Mouse (Mus musculus): ENCODE results near the gene Fry. TPM values are rescaled to one million over a fixed set of nuclear protein-coding genes. Genes with fewer than 3 reads are reported as not detected.

Gene Fry
- polyA plus RNA-seq, 1 experiment from 2014 or later, result 15.2 TPM

- 79% methylated on average over 2 of the region's 2 CpGs for WGBS
- no peak overlapping the region for H3K4me3 ChIP-seq (ENCODE audit: low read depth, low read length)
- ATAC-seq (ENCODE audit: insufficient number of reproducible peaks, insufficient read depth, low FRiP score, low read depth), result no peak
- no peaks in the 10 kb centered on the region for H3K4me1 ChIP-seq (ENCODE audit: control insufficient read depth, insufficient read depth, low read length)
- H3K27ac ChIP-seq (ENCODE audit: low read length), result no peak overlapping the region
- no peaks in the 10 kb centered on the region for H3K9me3 ChIP-seq (ENCODE audit: control insufficient read depth, low read depth, low read length)
- H3K36me3 ChIP-seq (ENCODE audit: control insufficient read depth, insufficient read depth, low read length), result no peaks in the 10 kb centered on the region
- no peaks in the 10 kb centered on the region for H3K27me3 ChIP-seq (ENCODE audit: control insufficient read depth, insufficient read depth, low read length)
- no peak overlapping the region for H3K9ac ChIP-seq (replicated peaks; ENCODE audit: low read depth, low read length)
- H3K4me2 ChIP-seq (replicated peaks; ENCODE audit: low read depth, low read length), result no peak overlapping the region
These were observed 162.6 kb downstream of the Fry start for GRCm38 (mm10) chr5:150281084-150281483.

- Histone ChIP-seq H3K9me3 (ENCODE audit: control insufficient read depth, low read depth, low read length) (no peaks in the 10 kb centered on the region), H3K27me3 (ENCODE audit: control insufficient read depth, insufficient read depth, low read length) (no peaks in the 10 kb centered on the region), H3K36me3 (ENCODE audit: control insufficient read depth, insufficient read depth, low read length) (no peaks in the 10 kb centered on the region), H3K27ac (ENCODE audit: low read length) (no peak overlapping the region), H3K9ac (replicated peaks; ENCODE audit: low read depth, low read length) (no peak overlapping the region), H3K4me1 (ENCODE audit: control insufficient read depth, insufficient read depth, low read length) (no peaks in the 10 kb centered on the region), H3K4me2 (replicated peaks; ENCODE audit: low read depth, low read length) (no peak overlapping the region), H3K4me3 (ENCODE audit: low read depth, low read length) (no peak overlapping the region)
- no peak for ATAC-seq (ENCODE audit: insufficient number of reproducible peaks, insufficient read depth, low FRiP score, low read depth)
- 87% methylated on average over 7 of the region's 7 CpGs for WGBS
These were observed 163.6 kb downstream of the Fry start for GRCm38 (mm10) chr5:150282091-150282490.

GRCm38 (mm10) chr5:150287949-150288348 is 169.5 kb downstream of the Fry start:
- ATAC-seq (ENCODE audit: insufficient number of reproducible peaks, insufficient read depth, low FRiP score, low read depth), result no peak
- no peak overlapping the region for H3K9ac ChIP-seq (replicated peaks; ENCODE audit: low read depth, low read length)
- H3K4me2 ChIP-seq (replicated peaks; ENCODE audit: low read depth, low read length), result no peak overlapping the region
- no peaks in the 10 kb centered on the region for H3K27me3 ChIP-seq (ENCODE audit: control insufficient read depth, insufficient read depth, low read length)
- no peaks in the 10 kb centered on the region for H3K9me3 ChIP-seq (ENCODE audit: control insufficient read depth, low read depth, low read length)
- H3K36me3 ChIP-seq (ENCODE audit: control insufficient read depth, insufficient read depth, low read length), result no peaks in the 10 kb centered on the region
- no peak overlapping the region for H3K27ac ChIP-seq (ENCODE audit: low read length)
- H3K4me3 ChIP-seq (ENCODE audit: low read depth, low read length), result no peak overlapping the region
- 0 out of 2 replicates have a peak, but pooled peaks cover 3% of the 10 kb centered on the region for H3K4me1 ChIP-seq (ENCODE audit: control insufficient read depth, insufficient read depth, low read length)
- WGBS, result 64% methylated on average over 7 of the region's 7 CpGs

GRCm38 (mm10) chr5:150289611-150290010 is 171.2 kb downstream of the Fry start:
- no peak for ATAC-seq (ENCODE audit: insufficient number of reproducible peaks, insufficient read depth, low FRiP score, low read depth)
- no peak overlapping the region for H3K27ac ChIP-seq (ENCODE audit: low read length)
- WGBS, result 77% methylated on average over 8 of the region's 8 CpGs

GRCm38 (mm10) chr5:150290494-150291199 is 172.2 kb downstream of the Fry start:
- H3K27ac ChIP-seq (ENCODE audit: low read length), result no peak overlapping the region
- peak; percentile 42; the same call in 1 of the 2 replicates for ATAC-seq (ENCODE audit: insufficient number of reproducible peaks, insufficient read depth, low FRiP score, low read depth)
- H3K4me1 ChIP-seq (ENCODE audit: control insufficient read depth, insufficient read depth, low read length), result 0 out of 2 replicates have a peak, but pooled peaks cover 3% of the 10 kb centered on the region
- WGBS, result 66% methylated on average over 4 of the region's 4 CpGs
- no peak overlapping the region for H3K4me3 ChIP-seq (ENCODE audit: low read depth, low read length)
- no peak overlapping the region for H3K9ac ChIP-seq (replicated peaks; ENCODE audit: low read depth, low read length)
- no peak overlapping the region for H3K4me2 ChIP-seq (replicated peaks; ENCODE audit: low read depth, low read length)
- H3K9me3 ChIP-seq (ENCODE audit: control insufficient read depth, low read depth, low read length), result no peaks in the 10 kb centered on the region
- no peaks in the 10 kb centered on the region for H3K36me3 ChIP-seq (ENCODE audit: control insufficient read depth, insufficient read depth, low read length)
- no peaks in the 10 kb centered on the region for H3K27me3 ChIP-seq (ENCODE audit: control insufficient read depth, insufficient read depth, low read length)

More at GRCm38 (mm10) chr5:150289611-150290010, 171.2 kb downstream of the Fry start:
- H3K9ac ChIP-seq (replicated peaks; ENCODE audit: low read depth, low read length), result no peak overlapping the region
- no peaks in the 10 kb centered on the region for H3K9me3 ChIP-seq (ENCODE audit: control insufficient read depth, low read depth, low read length)
- no peak overlapping the region for H3K4me2 ChIP-seq (replicated peaks; ENCODE audit: low read depth, low read length)
- H3K4me1 ChIP-seq (ENCODE audit: control insufficient read depth, insufficient read depth, low read length), result 0 out of 2 replicates have a peak, but pooled peaks cover 3% of the 10 kb centered on the region
- no peaks in the 10 kb centered on the region for H3K27me3 ChIP-seq (ENCODE audit: control insufficient read depth, insufficient read depth, low read length)
- H3K4me3 ChIP-seq (ENCODE audit: low read depth, low read length), result no peak overlapping the region
- no peaks in the 10 kb centered on the region for H3K36me3 ChIP-seq (ENCODE audit: control insufficient read depth, insufficient read depth, low read length)

GRCm38 (mm10) chr5:150291216-150291615 is 172.8 kb downstream of the Fry start:
- no peak for ATAC-seq (ENCODE audit: insufficient number of reproducible peaks, insufficient read depth, low FRiP score, low read depth)
- Histone ChIP-seq H3K9ac (replicated peaks; ENCODE audit: low read depth, low read length) (no peak overlapping the region), H3K9me3 (ENCODE audit: control insufficient read depth, low read depth, low read length) (no peaks in the 10 kb centered on the region), H3K4me2 (replicated peaks; ENCODE audit: low read depth, low read length) (no peak overlapping the region), H3K27ac (ENCODE audit: low read length) (no peak overlapping the region), H3K36me3 (ENCODE audit: control insufficient read depth, insufficient read depth, low read length) (no peaks in the 10 kb centered on the region), H3K4me3 (ENCODE audit: low read depth, low read length) (no peak overlapping the region), H3K4me1 (ENCODE audit: control insufficient read depth, insufficient read depth, low read length) (0 out of 2 replicates have a peak, but pooled peaks cover 3% of the 10 kb centered on the region), H3K27me3 (ENCODE audit: control insufficient read depth, insufficient read depth, low read length) (no peaks in the 10 kb centered on the region)
- WGBS, result 88% methylated on average over 6 of the region's 6 CpGs

- Histone ChIP-seq H3K9ac (replicated peaks; ENCODE audit: low read depth, low read length) (no peak overlapping the region), H3K27me3 (ENCODE audit: control insufficient read depth, insufficient read depth, low read length) (no peaks in the 10 kb centered on the region), H3K27ac (ENCODE audit: low read length) (no peak overlapping the region), H3K4me3 (ENCODE audit: low read depth, low read length) (no peak overlapping the region), H3K9me3 (ENCODE audit: control insufficient read depth, low read depth, low read length) (no peaks in the 10 kb centered on the region), H3K4me1 (ENCODE audit: control insufficient read depth, insufficient read depth, low read length) (0 out of 2 replicates have a peak, but pooled peaks cover 3% of the 10 kb centered on the region), H3K4me2 (replicated peaks; ENCODE audit: low read depth, low read length) (no peak overlapping the region), H3K36me3 (ENCODE audit: control insufficient read depth, insufficient read depth, low read length) (no peaks in the 10 kb centered on the region)
- 37% methylated on average over 3 of the region's 3 CpGs for WGBS
- ATAC-seq (ENCODE audit: insufficient number of reproducible peaks, insufficient read depth, low FRiP score, low read depth), result peak; percentile 18; the same call in 1 of the 2 replicates
These were observed 173.7 kb downstream of the Fry start for GRCm38 (mm10) chr5:150292186-150292585.

- H3K36me3 ChIP-seq (ENCODE audit: control insufficient read depth, insufficient read depth, low read length), result no peaks in the 10 kb centered on the region
- no peak overlapping the region for H3K4me2 ChIP-seq (replicated peaks; ENCODE audit: low read depth, low read length)
- H3K9ac ChIP-seq (replicated peaks; ENCODE audit: low read depth, low read length), result no peak overlapping the region
- H3K4me3 ChIP-seq (ENCODE audit: low read depth, low read length), result no peak overlapping the region
- no peaks in the 10 kb centered on the region for H3K27me3 ChIP-seq (ENCODE audit: control insufficient read depth, insufficient read depth, low read length)
- no peak for ATAC-seq (ENCODE audit: insufficient number of reproducible peaks, insufficient read depth, low FRiP score, low read depth)
- H3K9me3 ChIP-seq (ENCODE audit: control insufficient read depth, low read depth, low read length), result no peaks in the 10 kb centered on the region
- no peak overlapping the region for H3K27ac ChIP-seq (ENCODE audit: low read length)
- H3K4me1 ChIP-seq (ENCODE audit: control insufficient read depth, insufficient read depth, low read length), result 0 out of 2 replicates have a peak, but pooled peaks cover 3% of the 10 kb centered on the region
- 71% methylated on average over 11 of the region's 11 CpGs for WGBS
These were observed 175.9 kb downstream of the Fry start for GRCm38 (mm10) chr5:150294306-150294705.

Data from stomach, embryonic 14.5 days (tissue).